Mouse (Mus musculus): Measurements from ENCODE around the gene Fam160a2.
"Not testable (repeated sequence)": the region's sequence is repeated elsewhere in the genome, so short reads cannot be mapped to it uniquely, and the experiment has no call there.

The Fam160a2 gene

DNA sequence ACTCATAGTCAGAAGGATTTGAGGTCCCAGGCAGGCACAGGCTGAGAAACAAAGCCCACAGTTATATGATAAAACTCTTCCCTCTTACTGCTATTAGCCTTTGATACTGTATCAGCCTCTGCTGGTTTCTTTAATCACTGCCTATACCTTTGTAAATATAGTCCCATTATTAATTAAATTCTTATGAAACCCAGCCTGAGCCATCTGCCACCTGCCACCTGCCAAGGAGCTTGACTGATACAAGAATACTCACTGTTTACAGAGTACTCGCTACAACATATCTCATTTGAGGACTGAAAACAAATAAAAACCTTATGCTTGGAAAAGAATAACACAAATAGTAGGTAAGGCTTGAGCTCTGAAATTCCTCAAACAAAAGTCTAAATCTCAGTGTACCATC, 5.2 kb downstream of the Fam160a2 start:
- no peak for DNase-seq (ENCODE audit: inconsistent ontology term)

- no peak for DNase-seq (ENCODE audit: inconsistent ontology term)
These were observed 9.6 kb downstream of the Fam160a2 start for GRCm38 (mm10) chr7:105390236-105390635.

DNA sequence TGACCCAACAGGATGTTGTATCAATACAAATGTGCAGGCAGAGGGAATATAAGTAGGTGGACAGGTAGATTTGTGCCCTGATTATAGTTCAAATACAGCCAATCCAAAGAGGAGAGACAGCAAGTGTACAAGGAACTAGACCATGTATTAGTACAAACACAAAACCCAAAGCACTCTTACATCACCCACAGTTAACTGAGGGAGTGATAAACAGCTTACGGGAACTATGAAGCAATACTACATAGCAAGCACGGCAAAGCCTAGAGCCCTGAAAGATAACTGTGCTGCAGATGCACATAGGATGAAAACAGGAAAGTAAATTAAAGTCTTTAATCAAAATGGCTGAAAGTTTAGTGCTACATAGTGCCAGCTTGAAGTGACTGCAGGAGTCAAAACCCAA, 12.2 kb downstream of the Fam160a2 start:
- DNase-seq (ENCODE audit: inconsistent ontology term) = no peak

DNA sequence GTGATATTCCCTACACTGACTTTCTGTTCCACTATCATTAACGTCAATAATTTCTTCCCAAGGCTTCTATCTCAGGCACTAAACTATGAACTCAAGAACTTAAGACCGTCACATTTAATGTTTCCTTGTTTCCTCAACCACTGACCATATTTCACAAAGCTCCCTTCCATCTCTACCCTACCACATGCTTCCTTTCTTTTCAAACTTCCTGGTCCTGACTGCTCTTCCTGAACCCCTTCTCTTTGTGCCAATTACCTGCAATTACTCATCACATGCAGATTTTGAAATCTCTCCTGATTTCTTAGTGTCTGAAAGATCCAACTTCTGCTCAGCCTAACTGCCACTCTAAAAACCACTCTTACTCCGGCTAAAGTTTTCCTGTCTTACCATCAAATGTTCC, 19.5 kb downstream of the Fam160a2 start:
- DNase-seq (ENCODE audit: inconsistent ontology term) = no peak

DNA sequence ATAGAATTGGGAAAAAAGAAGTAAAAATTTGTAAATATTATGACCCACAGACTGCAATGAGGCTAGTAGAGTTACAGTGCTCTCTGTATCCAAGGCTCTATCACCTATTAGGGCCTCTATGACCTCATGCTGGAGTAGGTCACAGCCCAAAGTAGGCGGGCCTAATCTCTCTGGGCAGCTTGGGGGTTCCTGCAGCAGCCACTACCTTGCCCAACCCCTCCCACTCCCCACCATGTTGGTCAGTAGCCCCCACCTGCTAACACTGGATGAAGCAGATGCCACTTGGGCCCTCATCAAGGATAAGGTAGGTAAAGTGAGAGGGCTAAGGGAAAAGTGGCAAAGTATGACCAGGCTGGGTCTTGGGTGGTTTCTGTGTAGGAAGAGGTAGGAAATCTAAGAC, 25.0 kb downstream of the Fam160a2 start, which contains the start of gene Gm5901:
TSS of gene Gm5901 (plus strand) at position 173 of the 400 bp plus-strand sequence.
- no peak for DNase-seq (ENCODE audit: inconsistent ontology term)

- DNase-seq (ENCODE audit: inconsistent ontology term) = no peak
These were observed 25.9 kb downstream of the Fam160a2 start for GRCm38 (mm10) chr7:105373976-105374375.

- no peak for DNase-seq (ENCODE audit: inconsistent ontology term)
These were observed 26.3 kb downstream of the Fam160a2 start for GRCm38 (mm10) chr7:105373509-105373908.

- DNase-seq (ENCODE audit: inconsistent ontology term) = no peak
These were observed 26.9 kb downstream of the Fam160a2 start for GRCm38 (mm10) chr7:105372912-105373311.

GRCm38 (mm10) chr7:105368521-105368920, 31.3 kb downstream of the Fam160a2 start:
- no peak for DNase-seq (ENCODE audit: inconsistent ontology term)

GRCm38 (mm10) chr7:105367930-105368329, 31.9 kb downstream of the Fam160a2 start, which contains the start of gene Olfr692:
TSS of gene Olfr692 (plus strand) at chr7:105368230.
- no peak for DNase-seq (ENCODE audit: inconsistent ontology term)

DNA sequence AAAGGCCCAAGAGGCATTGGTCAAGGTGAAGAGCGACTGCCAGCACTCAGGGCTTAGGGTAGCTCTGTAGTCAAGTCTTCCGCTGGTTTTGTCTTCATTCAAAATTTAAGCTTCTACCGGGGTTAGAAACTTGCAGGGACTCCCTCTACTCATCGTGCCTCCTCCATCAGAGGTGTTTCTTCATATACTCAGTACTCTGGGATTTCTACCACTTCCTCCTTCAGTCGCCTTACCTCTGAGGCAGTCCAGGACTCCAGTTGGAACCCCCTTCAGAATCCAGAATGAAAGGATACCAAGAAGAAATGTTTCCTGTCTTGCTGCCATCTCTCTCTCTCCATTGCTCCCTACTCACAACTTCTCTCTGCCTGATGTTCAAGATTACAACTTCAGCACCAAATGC, 32.6 kb downstream of the Fam160a2 start:
- DNase-seq (ENCODE audit: inconsistent ontology term) = no peak

DNA sequence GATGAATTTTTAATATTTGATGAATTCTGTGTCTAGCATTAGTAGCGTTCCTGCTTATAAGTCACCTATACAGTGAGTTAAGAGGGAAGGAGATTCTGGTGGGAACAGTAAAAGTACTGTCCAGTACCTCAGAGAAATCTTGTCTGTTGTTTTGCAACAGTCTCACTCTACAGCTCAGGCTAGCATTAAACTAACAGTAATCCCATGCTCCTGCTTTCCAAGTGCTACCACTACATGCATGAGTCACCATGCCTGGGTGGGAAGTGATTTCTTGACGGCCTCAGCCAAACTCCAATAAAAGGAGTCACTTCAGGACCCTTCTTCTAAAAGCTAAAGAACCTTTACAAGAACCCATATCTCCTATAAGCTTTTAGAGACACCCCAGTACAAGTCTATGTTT, 38.1 kb downstream of the Fam160a2 start:
- no peak for DNase-seq (ENCODE audit: inconsistent ontology term)

GRCm38 (mm10) chr7:105356487-105356886, 43.4 kb downstream of the Fam160a2 start:
- DNase-seq (ENCODE audit: inconsistent ontology term) = not testable (repeated sequence)

GRCm38 (mm10) chr7:105356064-105356463, 43.8 kb downstream of the Fam160a2 start:
- not testable (repeated sequence) for DNase-seq (ENCODE audit: inconsistent ontology term)

DNA sequence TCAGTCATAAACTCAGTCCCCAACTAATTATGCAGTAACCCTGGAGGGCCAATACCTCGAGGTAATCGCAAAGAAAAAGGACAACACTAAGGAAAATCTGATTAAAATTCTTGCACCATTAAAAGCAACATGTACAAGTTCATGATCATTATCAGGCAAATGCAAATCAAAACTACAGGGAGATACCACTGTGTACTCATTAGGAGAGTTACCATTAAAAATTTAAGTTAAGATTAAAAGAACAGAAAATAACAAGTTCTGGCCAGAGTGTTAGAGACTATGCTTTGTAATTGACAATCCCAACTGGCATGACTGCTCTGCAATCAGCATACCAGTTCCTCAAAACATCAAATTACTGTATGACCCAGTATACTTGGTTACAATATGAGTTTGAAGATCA, 57.1 kb downstream of the Fam160a2 start:
- DNase-seq (ENCODE audit: inconsistent ontology term) = no peak

- no peak for DNase-seq (ENCODE audit: inconsistent ontology term)
These were observed 57.7 kb downstream of the Fam160a2 start, which contains the start of gene Olfr691 for GRCm38 (mm10) chr7:105342170-105342569. TSS of gene Olfr691 (minus strand) at chr7:105342270.

DNA sequence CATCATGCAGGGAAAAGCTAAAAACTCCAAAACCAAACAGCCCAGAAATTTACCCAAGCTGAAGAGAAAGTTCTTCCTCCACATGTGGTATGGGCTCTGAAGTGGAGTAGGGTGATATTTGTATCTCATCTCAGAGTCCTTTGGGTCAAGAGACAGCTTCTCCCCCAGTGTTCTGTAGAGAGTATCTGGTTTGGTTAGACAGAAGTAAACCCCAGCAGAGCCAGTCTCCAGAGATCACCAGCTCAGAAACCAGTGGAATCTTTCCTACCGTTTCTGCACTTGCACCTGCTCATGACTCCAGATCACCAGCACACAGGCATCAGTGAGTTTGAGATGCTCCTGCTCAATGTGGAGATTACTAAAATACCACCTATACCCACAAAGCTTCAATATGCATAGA, 65.8 kb downstream of the Fam160a2 start, which contains the start of gene Olfr690:
TSS of gene Olfr690 (minus strand) at position 101 of the 400 bp plus-strand sequence.
- no peak for DNase-seq (ENCODE audit: inconsistent ontology term)

- no peak for DNase-seq (ENCODE audit: inconsistent ontology term)
These were observed 74.6 kb downstream of the Fam160a2 start for GRCm38 (mm10) chr7:105325302-105325701.

All from Muller cell, postnatal 12 days (primary cell).